ENCODE assay signal across 10 mouse cellular contexts in the genomic region with DNA sequence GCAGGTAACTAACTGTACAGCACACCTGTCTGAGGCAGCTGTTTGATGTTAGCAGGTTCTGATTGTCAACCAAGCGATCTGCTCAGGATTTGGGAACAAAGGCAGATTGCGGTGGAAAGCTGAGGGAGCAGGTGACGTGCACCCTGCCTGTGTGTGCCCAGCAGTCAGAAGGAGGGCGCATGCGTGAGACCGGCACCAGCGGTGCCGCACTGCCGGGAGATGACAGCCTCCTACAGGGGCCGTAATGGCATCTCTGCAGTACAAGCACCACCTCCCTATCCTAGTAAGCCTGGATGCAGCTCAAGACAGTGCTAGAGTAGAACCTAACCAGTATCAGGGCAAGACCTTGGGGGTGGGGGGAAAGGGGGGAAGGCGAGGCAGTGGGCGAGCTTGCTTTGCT. TPM values are rescaled to one million over a fixed set of nuclear protein-coding genes. Genes with fewer than 3 reads are reported as not detected.
DNase-seq lines count a peak whose midpoint lies in the region; ATAC-seq and TF ChIP-seq lines count a peak whose summit lies in the region.
"Had no signal": no experiment of that assay in that cellular context is flagged by ENCODE, and none has a peak within 500 bp of the region (broad histone marks: within the 10 kb centered on the region; RNA-seq: fewer than 3 reads in every experiment).

No protein-coding gene starts in this region.

- no peaks in the 10 kb centered on the region for H3K36me3 ChIP-seq in lung, embryonic 16.5 days (ENCODE audit: control insufficient read depth, insufficient read depth, low read length)
- H3K36me3 ChIP-seq in neural tube, embryonic 14.5 days (ENCODE audit: control insufficient read depth, insufficient read depth, low read length) = no peaks in the 10 kb centered on the region
- H3K36me3 ChIP-seq: embryonic facial prominence, embryonic 15.5 days; G1E had no signal

- intact Hi-C loops in gastrocnemius, adult 2 months (cut with DNase I) = no loop called here

- no peak for ATAC-seq in lung, embryonic 16.5 days (ENCODE audit: low read depth)
- no peak for ATAC-seq in neural tube, embryonic 14.5 days (ENCODE audit: low read depth)

- no peaks in the 10 kb centered on the region for H3K9me3 ChIP-seq in lung, embryonic 16.5 days (ENCODE audit: control insufficient read depth, low read length)
- H3K9me3 ChIP-seq in neural tube, embryonic 14.5 days (ENCODE audit: control insufficient read depth, low read length) = no peaks in the 10 kb centered on the region
- H3K9me3 ChIP-seq: embryonic facial prominence, embryonic 15.5 days had no signal

- peak overlapping the region; percentile 52 for H3K4me3 ChIP-seq in gastrocnemius, adult 2 months
- H3K4me3 ChIP-seq in lung, embryonic 16.5 days (ENCODE audit: low read length) = peak overlapping the region; percentile 20
- no peak overlapping the region for H3K4me3 ChIP-seq in neural tube, embryonic 14.5 days (ENCODE audit: low read depth, low read length)
- H3K4me3 ChIP-seq: embryonic facial prominence, embryonic 15.5 days had no signal

- 0 out of 2 replicates have a peak overlapping the region, but pooled peaks have one; percentile 24 for H3K27ac ChIP-seq in gastrocnemius, adult 2 months
- no peak overlapping the region for H3K27ac ChIP-seq in lung, embryonic 16.5 days (ENCODE audit: low read length)
- no peak overlapping the region for H3K27ac ChIP-seq in neural tube, embryonic 14.5 days (ENCODE audit: low read depth, low read length)
- H3K27ac ChIP-seq: embryonic facial prominence, embryonic 15.5 days had no signal

- H3K9ac ChIP-seq in lung, embryonic 16.5 days (ENCODE audit: low read length) = no peak overlapping the region
- no peak overlapping the region for H3K9ac ChIP-seq in neural tube, embryonic 14.5 days (replicated peaks; ENCODE audit: low read depth, low read length)
- H3K9ac ChIP-seq: embryonic facial prominence, embryonic 15.5 days had no signal

- DNase-seq in gastrocnemius, adult 2 months = peak; percentile 44
- no peak for DNase-seq in gastrocnemius, postnatal 4 days (ENCODE audit: low spot score in 2 of 2)
- no peak for DNase-seq in lung, postnatal 25 days (ENCODE audit: low spot score)
- peak; percentile 27 to 60 for DNase-seq in cerebellum, adult 18-20 months
- DNase-seq in gastrocnemius, postnatal 25 days = no peak
- DNase-seq in natural killer cell, adult 2 months (ENCODE audit: low spot score in 2 of 2) = no peak

- no peak for TF ChIP-seq CTCF in gastrocnemius, adult 2 months (IDR thresholded peaks at IDR 0.05)

- peaks cover under 1% of the 10 kb centered on the region for H3K4me1 ChIP-seq in lung, embryonic 16.5 days (replicated peaks; ENCODE audit: control insufficient read depth, insufficient read depth, low read length)
- H3K4me1 ChIP-seq in neural tube, embryonic 14.5 days (ENCODE audit: control insufficient read depth, insufficient read depth, low read length) = peaks cover 7% of the 10 kb centered on the region

- no peaks in the 10 kb centered on the region for H3K27me3 ChIP-seq in lung, embryonic 16.5 days (ENCODE audit: control insufficient read depth, insufficient read depth, low read depth, low read length)
- H3K27me3 ChIP-seq in neural tube, embryonic 14.5 days (ENCODE audit: control insufficient read depth, insufficient read depth, low read length) = no peaks in the 10 kb centered on the region
- H3K27me3 ChIP-seq: embryonic facial prominence, embryonic 15.5 days had no signal

- 66% methylated on average over 12 of the region's 12 CpGs for WGBS in lung, embryonic 16.5 days
- 63% methylated on average over 12 of the region's 12 CpGs for WGBS in neural tube, embryonic 14.5 days

- H3K4me2 ChIP-seq in lung, embryonic 16.5 days (ENCODE audit: low read depth, low read length) = peak overlapping the region; percentile 17
- H3K4me2 ChIP-seq in neural tube, embryonic 14.5 days (ENCODE audit: low read depth, low read length) = 0 out of 2 replicates have a peak overlapping the region, but pooled peaks have one; percentile 4
- H3K4me2 ChIP-seq: embryonic facial prominence, embryonic 15.5 days had no signal

RNA-seq across cellular contexts. Expression of a gene that starts 35.2 kb away (rescaled TPM):
- not detected for total RNA-seq in gastrocnemius, adult 2 months (2021)
- not detected for total RNA-seq in gastrocnemius, postnatal 4 days (2021)
- not detected in 2 replicates for polyA plus RNA-seq in lung, embryonic 16.5 days (2015; fragmentation: Nextera tagmentation; extraction: Ambion mirVana)
- polyA plus RNA-seq in neural tube, embryonic 14.5 days (2014; fragmentation: Nextera tagmentation; extraction: Ambion mirVana) = 2.2 and 2.8 TPM in 2 replicates
- total RNA-seq in gastrocnemius, postnatal 25 days (2021) = not detected
- polyA plus RNA-seq: embryonic facial prominence, embryonic 15.5 days; G1E had no signal

Comparison
In these comparisons a context has a peak if more than half of its experiments do, and no peak if none do; other contexts are left out.
1. DNase-seq: peak in gastrocnemius, adult 2 months (single experiment) and cerebellum, adult 18-20 months (2 of 2); none in gastrocnemius, postnatal 4 days (0 of 2), lung, postnatal 25 days (single experiment), gastrocnemius, postnatal 25 days (single experiment) and natural killer cell, adult 2 months (0 of 2).